Mouse (Mus musculus) thymus, adult 2 months (tissue): ENCODE results near the gene Psma4. TPM values are rescaled to one million over a fixed set of nuclear protein-coding genes. Genes with fewer than 3 reads are reported as not detected.
A peak's percentile ranks its signal among the peaks of the same experiment; 100 is the strongest.

Source experiments
- DNase-seq: peaks from one replicate; pipeline ENCODE4 v3.0.0; 2021
- H3K27ac ChIP-seq: fragments of 200-500 bp; 2 replicates; pipeline ENCODE4 v1.5.1; 2012; ENCODE audit warnings: low read length, control low read depth; ENCODE audit not compliant: control insufficient read depth, insufficient read depth
- H3K27me3 ChIP-seq: fragments of 200-500 bp; 2 replicates; pipeline ENCODE4 v1.6.1; 2012; ENCODE audit warnings: mild to moderate bottlenecking, low read length, moderate library complexity, mixed read lengths; ENCODE audit not compliant: control insufficient read depth, insufficient read depth
- H3K36me3 ChIP-seq: fragments of 200-500 bp; 2 replicates; pipeline ENCODE4 v1.6.1; 2012; ENCODE audit warnings: mild to moderate bottlenecking, low read length, moderate library complexity; ENCODE audit not compliant: control insufficient read depth, insufficient read depth
- H3K4me1 ChIP-seq: fragments of 200-500 bp; replicated peaks from 2 replicates; pipeline ENCODE4 v1.6.1; 2012; ENCODE audit warnings: low read length; ENCODE audit not compliant: control insufficient read depth, insufficient read depth
- H3K4me3 ChIP-seq: fragments of 200-500 bp; 2 replicates; pipeline ENCODE4 v1.5.1; 2012; ENCODE audit warnings: mild to moderate bottlenecking, low read length, control low read depth, moderate library complexity; ENCODE audit not compliant: control insufficient read depth, insufficient read depth
- CTCF ChIP-seq: fragments of 200-500 bp; IDR thresholded peaks from 2 replicates; pipeline ENCODE4 v1.5.1; 2012; ENCODE audit warnings: mild to moderate bottlenecking, control low read depth, low read length, moderate library complexity, borderline replicate concordance; ENCODE audit not compliant: control insufficient read depth, poor library complexity, insufficient read depth; ENCODE audit errors: extremely low read depth
- POLR2A ChIP-seq: fragments of 200-500 bp; IDR thresholded peaks from 2 replicates; pipeline ENCODE4 v1.6.1; 2012; ENCODE audit warnings: mild to moderate bottlenecking, low read length, control low read depth, moderate library complexity; ENCODE audit not compliant: control insufficient read depth, poor library complexity, insufficient read depth; ENCODE audit errors: extremely low read depth
- WGBS: fragments of 180-500 bp; shearing (Covaris S2); methylation state at CpG from one replicate; pipeline ENCODE4 v1.1.7; 2018; 5-methylcytosine and 5-hydroxymethylcytosine counted together
- polyA plus RNA-seq: library from polyadenylated mRNA; depleted of rRNA; stranded (reverse); fragments of >200 nt; gene quantifications from 2 replicates; pipeline ENCODE4 v1.2.3, GENCODE M21; 2012; rRNA removed

Psma4 gene
- polyA plus RNA-seq = 75.5 and 92.4 TPM in 2 replicates

DNA sequence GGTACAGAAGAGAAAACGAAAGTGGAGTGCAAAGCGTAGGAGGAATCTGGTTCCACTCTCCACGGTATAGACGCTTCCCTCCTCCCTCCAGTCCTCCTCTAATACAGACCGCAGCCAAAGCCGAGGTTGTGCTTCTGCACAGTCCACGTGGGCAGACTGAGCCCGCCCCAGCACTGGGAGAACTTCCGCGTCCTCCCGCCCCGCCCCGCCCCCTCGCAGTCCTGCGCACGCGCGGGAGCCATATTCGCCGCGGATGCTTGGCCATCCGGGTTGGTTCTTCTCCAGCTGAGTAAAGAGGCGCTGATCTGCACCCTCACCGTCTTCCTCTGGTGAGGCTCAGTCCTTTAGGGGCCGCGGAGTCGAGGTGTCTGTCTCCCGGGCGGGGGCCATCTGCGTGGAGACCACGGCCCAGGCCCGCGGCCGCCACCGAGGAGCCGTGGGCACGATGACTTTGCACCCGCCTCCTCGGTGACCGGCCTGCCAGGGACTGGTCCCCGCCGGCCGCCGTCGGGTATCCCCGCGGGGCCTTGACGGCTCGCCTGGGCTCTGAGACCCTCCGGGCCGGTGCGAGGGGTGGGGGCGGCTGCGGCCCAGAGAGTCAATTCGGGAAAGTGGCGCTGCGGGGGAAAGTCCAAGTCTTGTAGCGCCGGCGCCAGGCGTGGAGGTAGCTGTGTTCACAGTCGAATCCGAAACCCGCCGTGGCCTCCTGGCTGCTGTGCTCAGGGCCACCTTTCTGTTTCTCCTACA, at the start of gene Psma4, which contains the start of gene AY074887:
Gene Psma4, plus strand, starts transcription at position 216 of the 747 bp plus-strand sequence.
Gene AY074887, minus strand, starts transcription at position 424 of the 747 bp plus-strand sequence.
- no peak within 1 kb of the TSS for H3K27ac ChIP-seq
- H3K4me3 ChIP-seq = peak within 1 kb of the TSS; percentile 59
- DNase-seq = peak; percentile 89
- no peaks in the 10 kb centered on the region; the same call in 1 of the 2 replicates for H3K4me1 ChIP-seq
- H3K36me3 ChIP-seq = peaks cover 17% of the 10 kb centered on the region
- TF ChIP-seq CTCF (0 out of 2 replicates have a peak, but pooled peaks have one; percentile 31), POLR2A (peak; percentile 83)
- under 1% methylated on average over 65 of the region's 65 CpGs for WGBS
- H3K27me3 ChIP-seq = no peaks in the 10 kb centered on the region

DNA sequence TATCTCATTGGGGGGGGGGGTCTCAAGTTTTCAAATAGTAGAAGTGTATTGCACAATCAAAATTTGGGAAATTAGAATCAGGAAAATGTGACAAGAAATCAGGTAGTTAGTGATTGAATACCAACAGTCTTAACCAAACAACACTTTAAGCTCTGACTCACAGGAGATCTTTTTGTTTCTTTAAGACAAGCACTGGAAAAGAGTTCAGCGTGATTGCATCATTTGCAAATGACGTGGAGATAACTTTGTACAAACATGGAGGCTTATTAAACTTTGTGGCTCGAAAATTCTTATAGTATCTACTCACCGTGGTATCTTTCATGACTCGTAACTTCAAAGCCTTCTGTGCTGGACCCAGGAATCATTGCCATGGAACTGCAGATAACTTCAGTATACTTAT, 41.1 kb upstream of the Psma4 start:
- Histone ChIP-seq H3K27ac (no peak overlapping the region), H3K4me3 (no peak overlapping the region), H3K36me3 (peaks cover 43% of the 10 kb centered on the region), H3K4me1 (no peaks in the 10 kb centered on the region), H3K27me3 (no peaks in the 10 kb centered on the region)
- WGBS = 97% methylated on average over 5 of the region's 5 CpGs
- TF ChIP-seq CTCF (no peak), POLR2A (no peak)
- no peak for DNase-seq

DNA sequence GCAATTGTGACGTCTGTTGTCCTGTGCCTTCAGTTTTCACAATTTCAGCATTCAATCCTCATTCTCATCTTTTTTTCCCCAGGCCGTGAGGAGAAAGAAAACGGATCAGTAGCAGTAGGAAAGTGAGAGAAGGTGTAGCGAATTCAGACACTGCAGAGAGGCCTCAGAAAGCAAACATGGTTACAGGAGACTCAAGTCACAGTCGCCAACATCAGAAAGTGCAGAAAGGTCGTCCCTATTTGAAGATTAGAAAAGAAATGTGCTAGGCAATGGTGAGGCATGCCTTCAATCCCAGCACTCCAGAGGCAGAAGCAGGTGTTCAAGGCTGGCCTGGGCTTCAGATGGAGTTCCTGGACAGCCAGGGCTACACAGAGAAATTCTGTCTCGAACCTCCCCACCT, 35.0 kb upstream of the Psma4 start:
- Histone ChIP-seq H3K27me3 (no peaks in the 10 kb centered on the region), H3K4me3 (no peak overlapping the region), H3K27ac (no peak overlapping the region), H3K36me3 (no peaks in the 10 kb centered on the region), H3K4me1 (peaks cover 6% of the 10 kb centered on the region)
- no peak for DNase-seq
- no peak for TF ChIP-seq POLR2A
- no peak for TF ChIP-seq CTCF
- 83% methylated on average over 7 of the region's 7 CpGs for WGBS

DNA sequence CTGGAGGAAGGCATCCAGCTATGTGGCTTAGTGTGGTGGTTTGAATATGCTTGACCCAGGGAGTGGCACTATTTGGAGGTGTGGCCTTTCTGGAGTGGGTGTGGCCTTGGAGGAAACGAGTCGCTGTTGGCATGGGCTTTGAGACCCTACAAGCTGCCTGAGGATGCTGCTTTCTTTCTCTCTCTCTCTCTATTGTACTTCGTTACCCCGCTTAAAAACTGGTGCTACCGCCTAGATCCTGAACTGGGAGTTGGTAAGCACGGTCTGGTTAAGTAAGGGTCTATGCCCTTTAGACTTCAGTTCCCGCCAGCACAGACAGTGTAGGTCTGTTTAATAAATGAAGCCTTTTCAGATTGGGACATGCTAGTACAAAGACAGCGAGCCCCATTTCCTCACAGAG, 34.2 kb upstream of the Psma4 start:
- 88% methylated on average over 8 of the region's 8 CpGs for WGBS
- TF ChIP-seq CTCF = no peak
- TF ChIP-seq POLR2A = no peak
- Histone ChIP-seq H3K4me1 (peaks cover 6% of the 10 kb centered on the region), H3K27me3 (no peaks in the 10 kb centered on the region), H3K36me3 (no peaks in the 10 kb centered on the region), H3K27ac (no peak overlapping the region), H3K4me3 (no peak overlapping the region)
- peak; percentile 4 for DNase-seq

DNA sequence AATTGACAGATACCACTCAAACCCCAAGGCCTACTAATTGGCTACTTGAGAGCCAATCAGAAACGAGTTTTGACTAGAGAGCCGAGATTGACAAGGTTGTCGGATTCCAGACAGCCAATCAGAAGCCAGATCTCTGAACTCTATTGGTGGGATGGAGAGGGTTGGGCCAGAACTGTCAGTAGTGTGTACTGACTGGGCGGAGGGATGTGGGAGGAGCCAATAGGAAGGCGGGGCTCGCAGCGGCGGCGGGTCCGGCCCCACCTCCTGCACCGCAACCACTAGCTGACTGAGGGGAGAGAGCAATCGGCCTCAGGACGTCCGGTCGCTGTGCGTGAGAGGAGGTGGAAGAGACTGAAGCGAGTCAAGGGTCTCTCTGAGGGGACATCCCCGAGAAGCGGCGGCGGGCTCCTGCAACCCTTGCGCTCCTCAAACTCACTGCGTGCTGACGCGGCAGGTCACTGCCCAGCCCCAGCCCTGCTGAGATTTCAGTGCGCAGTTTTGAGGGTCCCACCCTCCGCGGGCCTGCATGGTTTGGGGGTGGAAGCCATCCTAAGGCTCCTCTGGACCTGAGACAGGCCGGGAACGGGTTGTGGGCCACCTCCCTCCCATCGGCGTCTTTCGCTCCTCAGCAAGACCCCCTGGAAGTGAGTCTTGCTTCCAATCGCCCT, 33.4 kb upstream of the Psma4 start, which contains the start of gene Hykk:
Gene Hykk, plus strand, starts transcription at position 274 of the 668 bp plus-strand sequence.
- WGBS = 3% methylated on average over 34 of the region's 34 CpGs
- peaks cover 6% of the 10 kb centered on the region for H3K4me1 ChIP-seq
- no peak within 1 kb of the TSS for H3K27ac ChIP-seq
- H3K27me3 ChIP-seq = no peaks in the 10 kb centered on the region
- peak within 1 kb of the TSS; percentile 43 for H3K4me3 ChIP-seq
- no peaks in the 10 kb centered on the region for H3K36me3 ChIP-seq
- DNase-seq = peak; percentile 77
- TF ChIP-seq CTCF (no peak), POLR2A (no peak)

DNA sequence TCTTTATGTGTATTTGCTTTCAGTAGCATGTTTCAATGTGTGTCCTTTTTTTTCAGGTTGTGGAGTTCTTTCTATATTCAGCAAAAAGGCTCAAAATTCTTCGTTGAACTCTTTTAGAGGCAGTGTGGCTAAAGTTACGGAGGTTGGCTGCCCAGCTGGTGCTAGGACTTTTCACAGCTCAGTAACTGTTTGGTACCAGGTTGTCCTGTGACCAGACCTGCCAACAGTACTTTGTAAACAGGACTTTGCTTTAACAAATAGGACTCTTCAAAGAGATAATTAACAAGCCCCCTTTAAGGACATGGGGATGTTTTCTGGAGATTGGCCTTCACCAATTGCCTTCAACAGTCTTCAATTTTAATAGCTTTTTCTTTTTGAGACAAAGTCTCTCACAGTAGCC, 32.4 kb upstream of the Psma4 start:
- 86% methylated on average over 2 of the region's 2 CpGs for WGBS
- H3K27ac ChIP-seq = no peak overlapping the region
- no peak overlapping the region for H3K4me3 ChIP-seq
- DNase-seq = no peak
- H3K27me3 ChIP-seq = no peaks in the 10 kb centered on the region
- no peaks in the 10 kb centered on the region for H3K36me3 ChIP-seq
- no peak for TF ChIP-seq CTCF
- TF ChIP-seq POLR2A = no peak
- peaks cover 6% of the 10 kb centered on the region for H3K4me1 ChIP-seq
